Mouse (Mus musculus) macrophage (primary cell): ENCODE results near the gene Rbsn. TPM values are rescaled to one million over a fixed set of nuclear protein-coding genes. Genes with fewer than 3 reads are reported as not detected.

Experiments
- H3K27ac ChIP-seq: fragments of 350-480 bp; formaldehyde crosslinking; 2 replicates; pipeline ENCODE4 v1.9.0; 2021
- H3K36me3 ChIP-seq: fragments of 350-480 bp; formaldehyde crosslinking; 2 replicates; pipeline ENCODE4 v1.9.0; 2021; ENCODE audit errors: inconsistent target
- H3K4me3 ChIP-seq: fragments of 350-480 bp; formaldehyde crosslinking; 2 replicates; pipeline ENCODE4 v1.9.0; 2021; ENCODE audit errors: inconsistent target
- H3K79me2 ChIP-seq: fragments of 350-480 bp; formaldehyde crosslinking; 2 replicates; pipeline ENCODE4 v1.9.0; 2021; ENCODE audit errors: inconsistent target
- WGBS: methylation state at CpG from one replicate; pipeline ENCODE4 v1.1.7; 2026; ENCODE audit warnings: inconsistent platforms; ENCODE audit not compliant: missing documents; 5-methylcytosine and 5-hydroxymethylcytosine counted together
- polyA plus RNA-seq: library from polyadenylated mRNA; stranded (reverse); fragments of 250-400 nt; gene quantifications from 3 replicates; pipeline ENCODE4 v1.2.4, GENCODE M21; 2018; ENCODE audit warnings: inconsistent platforms

Gene Rbsn
- polyA plus RNA-seq, 1 experiment from 2014 or later = 11.9 TPM

- Histone ChIP-seq H3K4me3 (no peak overlapping the region), H3K79me2 (no peaks in the 10 kb centered on the region), H3K36me3 (no peaks in the 10 kb centered on the region), H3K27ac (no peak overlapping the region)
- WGBS = 90% methylated on average over 3 of the region's 3 CpGs
These were observed 7.3 kb upstream of the Rbsn start for GRCm38 (mm10) chr6:92222021-92222420.

- Histone ChIP-seq H3K79me2 (no peaks in the 10 kb centered on the region), H3K36me3 (no peaks in the 10 kb centered on the region), H3K27ac (no peak overlapping the region), H3K4me3 (no peak overlapping the region)
- 83% methylated on average over 6 of the region's 6 CpGs for WGBS
These were observed 6.9 kb upstream of the Rbsn start for GRCm38 (mm10) chr6:92221604-92222003.

GRCm38 (mm10) chr6:92219445-92219844 lies 4.7 kb upstream of the Rbsn start:
- WGBS = 50% methylated on average over 3 of the region's 3 CpGs
- Histone ChIP-seq H3K36me3 (no peaks in the 10 kb centered on the region), H3K79me2 (peaks cover 2% of the 10 kb centered on the region; the same call in 1 of the 2 replicates), H3K4me3 (no peak overlapping the region), H3K27ac (no peak overlapping the region)

GRCm38 (mm10) chr6:92214055-92214772 lies 511 bp downstream of the Rbsn start:
- 1% methylated on average over 46 of the region's 48 CpGs for WGBS
- peak overlapping the region; percentile 34; the same call in 1 of the 2 replicates for H3K27ac ChIP-seq
- no peaks in the 10 kb centered on the region for H3K36me3 ChIP-seq
- peaks cover 46% of the 10 kb centered on the region for H3K79me2 ChIP-seq
- peak overlapping the region; percentile 90 for H3K4me3 ChIP-seq

GRCm38 (mm10) chr6:92199414-92199813 lies 15.3 kb downstream of the Rbsn start:
- no peak overlapping the region for H3K4me3 ChIP-seq
- peaks cover 53% of the 10 kb centered on the region for H3K36me3 ChIP-seq
- 51% methylated on average over 8 of the region's 8 CpGs for WGBS
- peak overlapping the region; percentile 52 for H3K27ac ChIP-seq
- no peaks in the 10 kb centered on the region for H3K79me2 ChIP-seq

- H3K27ac ChIP-seq = 0 out of 2 replicates have a peak overlapping the region, but pooled peaks have one; percentile 24
- WGBS = 6% methylated on average over 10 of the region's 10 CpGs
These were observed 30.5 kb downstream of the Rbsn start for GRCm38 (mm10) chr6:92184178-92184577.

GRCm38 (mm10) chr6:92183621-92184131 lies 31.0 kb downstream of the Rbsn start, which contains the start of gene Mrps25:
Gene Mrps25, minus strand, starts transcription at chr6:92184033.
- peak within 1 kb of the TSS; percentile 38; the same call in 1 of the 2 replicates for H3K27ac ChIP-seq
- H3K79me2 ChIP-seq = peaks cover 40% of the 10 kb centered on the region
- WGBS = 1% methylated on average over 42 of the region's 42 CpGs
- H3K4me3 ChIP-seq = peak within 1 kb of the TSS; percentile 99
- H3K36me3 ChIP-seq = peaks cover 2% of the 10 kb centered on the region

More at GRCm38 (mm10) chr6:92184178-92184577, 30.5 kb downstream of the Rbsn start:
- H3K36me3 ChIP-seq = peaks cover 7% of the 10 kb centered on the region
- peaks cover 40% of the 10 kb centered on the region for H3K79me2 ChIP-seq
- H3K4me3 ChIP-seq = peak overlapping the region; percentile 99

- no peak overlapping the region for H3K4me3 ChIP-seq
- H3K36me3 ChIP-seq = peaks cover 34% of the 10 kb centered on the region
- whole genome bisulfite sequencing = 77% methylated on average over 1 of the region's 1 CpGs
- no peak overlapping the region for H3K27ac ChIP-seq
- peaks cover 18% of the 10 kb centered on the region; the same call in 1 of the 2 replicates for H3K79me2 ChIP-seq
These were observed 38.3 kb downstream of the Rbsn start for GRCm38 (mm10) chr6:92176450-92176849.

- H3K4me3 ChIP-seq = no peak overlapping the region
- 38% methylated on average over 1 of the region's 1 CpGs for WGBS
- peaks cover 93% of the 10 kb centered on the region for H3K36me3 ChIP-seq
- no peaks in the 10 kb centered on the region for H3K79me2 ChIP-seq
- no peak overlapping the region for H3K27ac ChIP-seq
These were observed 52.0 kb downstream of the Rbsn start for GRCm38 (mm10) chr6:92162724-92163123.

- H3K79me2 ChIP-seq = no peaks in the 10 kb centered on the region
- H3K4me3 ChIP-seq = no peak overlapping the region
- peaks cover 99% of the 10 kb centered on the region for H3K36me3 ChIP-seq
- no peak overlapping the region for H3K27ac ChIP-seq
- WGBS = 94% methylated on average over 3 of the region's 3 CpGs
These were observed 55.9 kb downstream of the Rbsn start for GRCm38 (mm10) chr6:92158801-92159200.

- WGBS = 100% methylated on average over 1 of the region's 1 CpGs
- Histone ChIP-seq H3K79me2 (no peaks in the 10 kb centered on the region), H3K4me3 (no peak overlapping the region), H3K36me3 (peaks cover 82% of the 10 kb centered on the region), H3K27ac (no peak overlapping the region)
These were observed 61.0 kb downstream of the Rbsn start for GRCm38 (mm10) chr6:92153774-92154173.

GRCm38 (mm10) chr6:92145881-92146280 lies 68.8 kb downstream of the Rbsn start:
- peaks cover 28% of the 10 kb centered on the region for H3K36me3 ChIP-seq
- 97% methylated on average over 4 of the region's 4 CpGs for WGBS
- H3K79me2 ChIP-seq = no peaks in the 10 kb centered on the region; the same call in 1 of the 2 replicates
- no peak overlapping the region for H3K4me3 ChIP-seq
- no peak overlapping the region for H3K27ac ChIP-seq
